Mouse (Mus musculus) liver, adult 2 months (tissue): Measurements from ENCODE around the gene Hal. TPM values are rescaled to one million over a fixed set of nuclear protein-coding genes. Genes with fewer than 3 reads are reported as not detected.
A peak's percentile ranks its signal among the peaks of the same experiment; 100 is the strongest.

Source experiments
- DNase-seq: peaks from one replicate; pipeline ENCODE4 v3.0.0-alpha.2; 2011; ENCODE audit warnings: low read depth, low spot score; ENCODE audit errors: extremely low read depth
- H3K27ac ChIP-seq: fragments of 200-500 bp; replicated peaks from 2 replicates; pipeline ENCODE4 v1.5.1; 2012; ENCODE audit warnings: low read depth, mild to moderate bottlenecking, control low read depth, inconsistent platforms, low read length; ENCODE audit not compliant: insufficient read depth
- H3K27me3 ChIP-seq: fragments of 200-500 bp; 2 replicates; pipeline ENCODE4 v1.6.1; 2012; ENCODE audit warnings: mild to moderate bottlenecking, moderate library complexity, low read length, inconsistent platforms; ENCODE audit not compliant: control insufficient read depth, insufficient read depth
- H3K36me3 ChIP-seq: fragments of 200-500 bp; 2 replicates; pipeline ENCODE4 v1.6.1; 2012; ENCODE audit warnings: low read length, inconsistent platforms; ENCODE audit not compliant: control insufficient read depth, insufficient read depth
- H3K4me1 ChIP-seq: fragments of 200-500 bp; 2 replicates; pipeline ENCODE4 v1.6.1; 2011; ENCODE audit warnings: low read length; ENCODE audit not compliant: control insufficient read depth, insufficient read depth
- H3K4me3 ChIP-seq: fragments of 200-500 bp; 2 replicates; pipeline ENCODE4 v1.5.1; 2011; ENCODE audit warnings: low read depth, mild to moderate bottlenecking, control low read depth, low read length, moderate library complexity; ENCODE audit not compliant: insufficient read depth
- H3K79me2 ChIP-seq: fragments of 200-500 bp; 2 replicates; pipeline ENCODE4 v1.6.1; 2012; ENCODE audit warnings: inconsistent platforms, mild to moderate bottlenecking, low read length, moderate library complexity; ENCODE audit not compliant: control insufficient read depth, insufficient read depth
- H3K9ac ChIP-seq: fragments of 200-500 bp; 2 replicates; pipeline ENCODE4 v1.6.1; 2012; ENCODE audit warnings: low read depth, mild to moderate bottlenecking, control low read depth, inconsistent platforms, low read length
- CTCF ChIP-seq: fragments of 200-500 bp; IDR thresholded peaks from 2 replicates; pipeline ENCODE4 v1.5.1; 2011; ENCODE audit warnings: low read depth, low read length, control low read depth
- POLR2A ChIP-seq: fragments of 200-500 bp; IDR thresholded peaks from 2 replicates; pipeline ENCODE4 v1.6.1; 2011; ENCODE audit warnings: low read length, control low read depth; ENCODE audit not compliant: insufficient read depth; ENCODE audit errors: extremely low read depth
- WGBS: fragments of 180-500 bp; shearing (Covaris S2); methylation state at CpG from one replicate; pipeline ENCODE4 v1.1.7; 2018; 5-methylcytosine and 5-hydroxymethylcytosine counted together
- polyA plus RNA-seq: library from polyadenylated mRNA; depleted of rRNA; stranded (reverse); fragments of >200 nt; gene quantifications from 2 replicates; pipeline ENCODE4 v1.2.3, GENCODE M21; 2012
- total RNA-seq: library from RNA; depleted of rRNA; stranded (reverse); fragments of >200 nt; gene quantifications from 2 replicates; pipeline ENCODE4 v1.2.3, GENCODE M21; 2014

Hal gene
- total and polyA plus RNA-seq, 2 experiments: 293 to 348 TPM

GRCm38 (mm10) chr10:93518186-93518585, 29.6 kb downstream of the Hal start:
- Histone ChIP-seq H3K4me3 (no peak overlapping the region), H3K27me3 (no peaks in the 10 kb centered on the region), H3K27ac (peak overlapping the region; percentile 74), H3K36me3 (peaks cover 2% of the 10 kb centered on the region), H3K79me2 (no peaks in the 10 kb centered on the region), H3K9ac (no peak overlapping the region), H3K4me1 (peaks cover 25% of the 10 kb centered on the region)
- 25% methylated on average over 4 of the region's 4 CpGs for WGBS
- TF ChIP-seq CTCF (no peak), POLR2A (no peak)
- no peak for DNase-seq

DNA sequence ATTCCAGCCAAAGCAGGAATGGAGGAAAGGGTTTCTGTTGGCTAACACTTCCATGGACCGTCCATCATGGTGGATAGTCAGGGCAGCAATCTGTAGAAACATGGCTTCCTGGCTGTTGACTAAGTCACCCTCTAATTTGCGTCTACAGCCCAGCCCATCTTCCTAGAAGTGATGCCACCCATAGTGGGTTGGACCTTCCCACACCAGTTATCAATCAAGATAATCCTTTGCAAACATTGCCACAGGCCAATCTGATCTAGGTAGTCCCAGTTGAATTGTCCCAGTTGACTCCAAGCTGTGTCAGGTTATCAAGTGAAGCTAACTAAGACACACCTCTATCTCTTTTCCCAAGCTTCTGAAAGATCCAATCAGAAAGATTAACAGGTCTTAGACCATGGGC, 30.1 kb downstream of the Hal start:
- 36% methylated on average over 2 of the region's 2 CpGs for WGBS
- TF ChIP-seq CTCF (no peak), POLR2A (no peak)
- Histone ChIP-seq H3K4me1 (peaks cover 25% of the 10 kb centered on the region), H3K9ac (no peak overlapping the region), H3K4me3 (no peak overlapping the region), H3K27ac (peak overlapping the region; percentile 75), H3K36me3 (peaks cover 2% of the 10 kb centered on the region), H3K79me2 (no peaks in the 10 kb centered on the region), H3K27me3 (no peaks in the 10 kb centered on the region)
- DNase-seq: peak; percentile 97

- WGBS: 61% methylated on average over 8 of the region's 8 CpGs
- H3K4me3 ChIP-seq: no peak overlapping the region
- no peak for TF ChIP-seq POLR2A
- TF ChIP-seq CTCF: no peak
These were observed 30.6 kb downstream of the Hal start for GRCm38 (mm10) chr10:93519159-93519558.

DNA sequence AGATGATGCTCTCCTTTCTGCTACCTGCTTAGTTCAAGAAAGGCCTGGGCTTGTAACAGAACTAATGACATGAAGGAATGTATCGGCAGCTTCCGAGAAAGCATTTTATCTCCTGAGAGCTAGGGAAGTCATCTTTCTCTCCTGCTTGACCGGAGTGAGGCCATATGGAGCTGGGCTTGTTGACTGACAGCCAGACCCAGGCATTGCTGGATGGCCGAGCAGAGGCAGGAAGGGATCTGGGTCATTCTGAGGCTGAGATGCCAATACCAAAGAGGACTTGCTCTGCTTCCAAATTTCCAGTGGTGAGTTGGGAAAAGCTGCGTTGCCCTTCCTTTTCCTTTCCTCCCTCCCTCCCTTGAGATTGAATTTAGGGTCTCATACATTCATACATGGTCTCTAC, 31.2 kb downstream of the Hal start:
- Histone ChIP-seq H3K4me3 (no peak overlapping the region), H3K27ac (peak overlapping the region; percentile 4; the same call in 1 of the 2 replicates), H3K4me1 (peaks cover 26% of the 10 kb centered on the region), H3K36me3 (peaks cover 8% of the 10 kb centered on the region), H3K27me3 (no peaks in the 10 kb centered on the region), H3K9ac (no peak overlapping the region), H3K79me2 (no peaks in the 10 kb centered on the region)
- WGBS: 57% methylated on average over 5 of the region's 5 CpGs
- peak; percentile 59 for DNase-seq
- TF ChIP-seq CTCF: no peak
- no peak for TF ChIP-seq POLR2A

More at GRCm38 (mm10) chr10:93519159-93519558, 30.6 kb downstream of the Hal start:
- peak overlapping the region; percentile 75 for H3K27ac ChIP-seq
- peaks cover 25% of the 10 kb centered on the region for H3K4me1 ChIP-seq
- peaks cover 6% of the 10 kb centered on the region for H3K36me3 ChIP-seq
- DNase-seq: no peak
- H3K79me2 ChIP-seq: no peaks in the 10 kb centered on the region
- H3K27me3 ChIP-seq: no peaks in the 10 kb centered on the region
- no peak overlapping the region for H3K9ac ChIP-seq

- Histone ChIP-seq H3K4me3 (no peak overlapping the region), H3K4me1 (peaks cover 29% of the 10 kb centered on the region), H3K27ac (peak overlapping the region; percentile 28), H3K36me3 (peaks cover 8% of the 10 kb centered on the region), H3K27me3 (no peaks in the 10 kb centered on the region), H3K9ac (no peak overlapping the region), H3K79me2 (no peaks in the 10 kb centered on the region)
- WGBS: 29% methylated on average over 4 of the region's 4 CpGs
- TF ChIP-seq POLR2A: no peak
- no peak for TF ChIP-seq CTCF
- peak; percentile 63 for DNase-seq
These were observed 32.4 kb downstream of the Hal start for GRCm38 (mm10) chr10:93520994-93521393.

- Histone ChIP-seq H3K4me1 (peaks cover 12% of the 10 kb centered on the region), H3K36me3 (peaks cover 17% of the 10 kb centered on the region), H3K27ac (peak overlapping the region; percentile 94), H3K27me3 (no peaks in the 10 kb centered on the region), H3K4me3 (no peak overlapping the region), H3K9ac (peak overlapping the region; percentile 36), H3K79me2 (no peaks in the 10 kb centered on the region)
- peak; percentile 96 for DNase-seq
- WGBS: 21% methylated on average over 1 of the region's 1 CpGs
- no peak for TF ChIP-seq CTCF
- no peak for TF ChIP-seq POLR2A
These were observed 36.8 kb downstream of the Hal start for GRCm38 (mm10) chr10:93525329-93525728.
